Mouse (Mus musculus): ENCODE results near the gene Arl3. TPM values are rescaled to one million over a fixed set of nuclear protein-coding genes. Genes with fewer than 3 reads are reported as not detected.

Gene Arl3
- total RNA-seq, 2 experiments from 2014 or later, result 79.9 to 86.2 TPM

- peak; percentile 74 for DNase-seq (ENCODE audit: low spot score)
Measured at GRCm38 (mm10) chr19:46502471-46503166, 70.4 kb downstream of the Arl3 start.

GRCm38 (mm10) chr19:46502069-46502455, 70.9 kb downstream of the Arl3 start:
- peak; percentile 80 for DNase-seq (ENCODE audit: low spot score)

GRCm38 (mm10) chr19:46501401-46502068, 71.5 kb downstream of the Arl3 start, which contains the start of gene Trim8:
TSS of gene Trim8 (plus strand) at chr19:46501702.
- DNase-seq (ENCODE audit: low spot score), result peak; percentile 86

- peak; percentile 54 for DNase-seq (ENCODE audit: low spot score)
Measured at GRCm38 (mm10) chr19:46500581-46501341, 72.2 kb downstream of the Arl3 start.

- peak; percentile 99 for DNase-seq (ENCODE audit: low spot score)
Measured at GRCm38 (mm10) chr19:46499836-46500580, 73.0 kb downstream of the Arl3 start.

- DNase-seq (ENCODE audit: low spot score), result no peak
Measured at GRCm38 (mm10) chr19:46499539-46499835, 73.5 kb downstream of the Arl3 start.

GRCm38 (mm10) chr19:46497230-46497629, 75.8 kb downstream of the Arl3 start:
- DNase-seq (ENCODE audit: low spot score), result no peak

GRCm38 (mm10) chr19:46495136-46495535, 77.9 kb downstream of the Arl3 start:
- no peak for DNase-seq (ENCODE audit: low spot score)

- no peak for DNase-seq (ENCODE audit: low spot score)
Measured at GRCm38 (mm10) chr19:46490634-46491033, 82.4 kb downstream of the Arl3 start.

- no peak for DNase-seq (ENCODE audit: low spot score)
Measured at GRCm38 (mm10) chr19:46489448-46489847, 83.5 kb downstream of the Arl3 start.

- no peak for DNase-seq (ENCODE audit: low spot score)
Measured at GRCm38 (mm10) chr19:46486709-46487108, 86.3 kb downstream of the Arl3 start.

GRCm38 (mm10) chr19:46485847-46486246, 87.2 kb downstream of the Arl3 start:
- DNase-seq (ENCODE audit: low spot score), result no peak

GRCm38 (mm10) chr19:46484518-46484917, 88.5 kb downstream of the Arl3 start:
- peak; percentile 77 for DNase-seq (ENCODE audit: low spot score)

- DNase-seq (ENCODE audit: low spot score), result no peak
Measured at GRCm38 (mm10) chr19:46483701-46484328, 89.2 kb downstream of the Arl3 start.

GRCm38 (mm10) chr19:46482896-46483516, 90.0 kb downstream of the Arl3 start:
- DNase-seq (ENCODE audit: low spot score), result no peak

- DNase-seq (ENCODE audit: low spot score), result no peak
Measured at GRCm38 (mm10) chr19:46481756-46482155, 91.2 kb downstream of the Arl3 start.

- no peak for DNase-seq (ENCODE audit: low spot score)
Measured at GRCm38 (mm10) chr19:46481352-46481751, 91.6 kb downstream of the Arl3 start.
